Mouse (Mus musculus): Measurements from ENCODE around the gene Focad. TPM values are rescaled to one million over a fixed set of nuclear protein-coding genes. Genes with fewer than 3 reads are reported as not detected.
"Not testable (repeated sequence)": the region's sequence is repeated elsewhere in the genome, so short reads cannot be mapped to it uniquely, and the experiment has no call there.

Gene Focad
- total RNA-seq, 1 experiment from 2014 or later, result 12.9 TPM

DNA sequence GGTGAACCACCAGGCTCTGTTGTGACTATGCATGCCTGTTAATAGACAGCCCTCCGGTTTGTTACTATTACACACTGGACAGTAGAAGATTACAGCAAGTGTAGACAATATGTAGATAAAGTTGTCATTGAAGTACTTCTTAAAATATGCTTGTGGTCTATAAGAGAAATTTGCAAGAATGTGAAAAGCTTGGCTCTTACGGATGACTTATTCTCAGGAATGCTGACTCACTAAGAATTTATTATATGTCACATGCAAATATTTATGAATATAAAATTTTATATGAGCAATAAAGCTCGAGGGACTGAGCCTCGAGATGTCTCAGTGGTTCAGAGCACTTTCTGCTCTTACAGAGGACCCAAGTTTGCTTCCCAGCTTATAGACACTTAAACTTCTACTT lies 240.1 kb downstream of the Focad start:
- ATAC-seq (replicated peaks in 1 of 2; ENCODE audit: insufficient read depth in 1 of 2, low FRiP score in 2 of 2, low TSS enrichment in 1 of 2, low read depth in 1 of 2, poor library complexity in 2 of 2, severe bottlenecking in 2 of 2), result no peak

DNA sequence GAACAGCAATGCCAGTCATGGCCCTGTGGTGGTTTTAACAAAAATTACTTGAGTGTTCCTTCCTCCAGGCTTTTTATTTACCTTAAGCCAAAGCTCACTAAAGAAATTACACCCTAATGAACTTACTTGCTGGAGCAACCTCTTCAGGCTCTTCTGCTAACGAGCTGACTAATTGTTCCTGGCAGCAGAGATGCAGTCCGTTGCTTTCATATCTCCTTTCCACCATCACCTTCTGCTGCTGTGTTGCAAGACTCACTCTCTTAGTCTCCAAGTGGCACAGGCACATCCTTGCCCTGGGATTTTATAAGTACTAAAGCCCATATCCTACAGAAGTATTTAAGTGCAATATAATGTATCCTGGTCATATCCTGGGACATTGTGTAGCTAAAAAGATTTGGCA lies 242.3 kb downstream of the Focad start:
- peak; percentile 55 to 63; a peak in 2 of 4 replicates for ATAC-seq (replicated peaks in 1 of 2; ENCODE audit: insufficient read depth in 1 of 2, low FRiP score in 2 of 2, low TSS enrichment in 1 of 2, low read depth in 1 of 2, poor library complexity in 2 of 2, severe bottlenecking in 2 of 2)

DNA sequence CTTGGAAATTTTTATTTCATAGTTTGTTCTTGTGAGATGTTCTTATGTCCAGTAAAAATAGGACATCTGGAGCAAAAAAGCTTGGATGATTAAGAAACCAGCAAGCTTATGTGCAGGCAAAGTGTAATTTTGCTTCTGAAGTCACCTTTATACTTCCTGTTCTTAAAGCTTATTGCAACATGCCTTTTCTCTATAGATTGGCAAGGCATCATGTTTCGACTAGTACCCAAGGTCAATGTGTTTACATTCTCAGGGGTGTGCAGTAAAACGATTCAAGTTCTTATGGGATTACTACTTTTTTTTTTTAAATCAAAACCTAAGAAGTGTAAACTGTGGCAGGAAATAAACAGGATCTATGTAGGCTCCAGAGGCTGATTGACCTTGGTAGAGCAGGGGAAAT lies 242.9 kb downstream of the Focad start:
- ATAC-seq (replicated peaks in 1 of 2; ENCODE audit: insufficient read depth in 1 of 2, low FRiP score in 2 of 2, low TSS enrichment in 1 of 2, low read depth in 1 of 2, poor library complexity in 2 of 2, severe bottlenecking in 2 of 2), result no peak

DNA sequence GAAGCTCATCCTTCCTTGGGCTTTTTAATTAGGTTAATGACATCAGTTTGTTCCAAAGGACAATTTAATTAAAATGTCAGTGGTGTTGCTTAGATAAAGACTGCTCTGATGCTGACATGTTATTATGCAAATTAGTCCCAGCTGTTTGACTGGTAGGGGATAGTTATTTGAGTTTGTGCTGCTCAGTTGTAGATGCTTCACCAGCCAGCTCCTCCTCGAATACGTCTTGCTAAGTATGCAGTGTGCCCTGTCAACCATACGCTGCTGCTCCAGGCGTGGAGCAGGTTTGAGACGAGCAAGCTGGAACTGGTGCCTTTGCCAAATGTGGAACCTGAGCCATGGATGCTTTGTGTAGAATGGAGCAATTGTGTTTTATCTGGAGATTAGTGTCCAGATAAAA lies 243.7 kb downstream of the Focad start:
- ATAC-seq (replicated peaks in 1 of 2; ENCODE audit: insufficient read depth in 1 of 2, low FRiP score in 2 of 2, low TSS enrichment in 1 of 2, low read depth in 1 of 2, poor library complexity in 2 of 2, severe bottlenecking in 2 of 2), result no peak

DNA sequence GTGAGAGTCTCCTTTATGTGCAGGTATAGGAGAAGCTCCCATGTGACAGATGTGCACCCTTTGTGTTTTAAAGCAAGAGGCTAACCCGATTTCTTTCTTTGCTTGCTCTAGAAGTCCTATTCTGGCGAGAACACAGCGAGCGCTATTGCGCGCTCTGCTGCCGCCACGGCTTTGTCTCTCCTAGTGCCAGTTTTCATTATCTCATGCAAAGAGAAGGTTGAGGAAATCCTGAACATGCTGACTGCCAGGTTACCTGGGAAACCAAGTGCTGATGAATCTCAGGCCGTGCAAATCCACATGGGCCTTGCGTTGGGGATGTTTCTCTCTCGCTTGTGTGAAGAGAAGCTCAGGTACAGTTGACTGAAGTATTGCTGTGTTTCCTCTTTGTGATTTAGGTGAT lies 250.0 kb downstream of the Focad start:
- ATAC-seq (replicated peaks in 1 of 2; ENCODE audit: insufficient read depth in 1 of 2, low FRiP score in 2 of 2, low TSS enrichment in 1 of 2, low read depth in 1 of 2, poor library complexity in 2 of 2, severe bottlenecking in 2 of 2), result no peak

DNA sequence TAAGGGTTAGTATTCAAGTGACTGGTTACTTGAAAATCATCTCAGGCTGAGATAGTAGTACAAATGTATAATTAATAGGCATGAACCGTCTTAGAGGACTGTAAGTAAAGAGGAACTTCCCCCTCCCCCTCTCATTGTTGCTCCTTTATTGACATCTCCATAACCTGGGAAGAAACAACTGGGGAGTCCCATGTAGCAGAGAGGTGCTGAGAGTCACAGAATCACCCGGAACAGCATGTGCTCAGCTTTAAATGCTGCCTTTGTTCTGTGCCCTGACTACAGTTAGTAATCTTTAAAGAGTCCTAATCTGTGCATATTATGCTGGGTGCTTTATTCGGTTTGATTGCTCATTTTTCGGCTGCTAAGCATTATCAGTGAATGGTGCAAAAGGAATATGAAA lies 250.6 kb downstream of the Focad start:
- no peak for ATAC-seq (replicated peaks in 1 of 2; ENCODE audit: insufficient read depth in 1 of 2, low FRiP score in 2 of 2, low TSS enrichment in 1 of 2, low read depth in 1 of 2, poor library complexity in 2 of 2, severe bottlenecking in 2 of 2)

DNA sequence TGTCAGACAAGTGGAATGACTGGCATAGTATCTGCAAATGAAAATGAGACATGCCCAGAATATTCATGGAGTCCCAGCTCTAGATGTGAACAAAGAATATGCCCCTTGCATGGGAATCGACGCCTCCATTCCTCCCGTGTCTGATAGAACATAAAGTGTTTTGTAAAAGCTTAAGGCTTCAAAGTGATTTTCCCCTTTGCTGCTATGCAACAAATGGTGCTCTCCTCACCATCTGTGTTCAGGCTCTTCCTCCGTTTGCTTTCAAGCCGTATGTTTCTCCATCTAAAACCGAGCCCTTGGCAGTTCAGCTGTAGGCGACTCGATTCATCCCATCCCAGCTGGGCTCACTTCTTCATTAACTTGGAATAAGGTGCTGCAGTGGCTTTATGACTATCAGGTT lies 251.5 kb downstream of the Focad start:
- no peak for ATAC-seq (replicated peaks in 1 of 2; ENCODE audit: insufficient read depth in 1 of 2, low FRiP score in 2 of 2, low TSS enrichment in 1 of 2, low read depth in 1 of 2, poor library complexity in 2 of 2, severe bottlenecking in 2 of 2)

DNA sequence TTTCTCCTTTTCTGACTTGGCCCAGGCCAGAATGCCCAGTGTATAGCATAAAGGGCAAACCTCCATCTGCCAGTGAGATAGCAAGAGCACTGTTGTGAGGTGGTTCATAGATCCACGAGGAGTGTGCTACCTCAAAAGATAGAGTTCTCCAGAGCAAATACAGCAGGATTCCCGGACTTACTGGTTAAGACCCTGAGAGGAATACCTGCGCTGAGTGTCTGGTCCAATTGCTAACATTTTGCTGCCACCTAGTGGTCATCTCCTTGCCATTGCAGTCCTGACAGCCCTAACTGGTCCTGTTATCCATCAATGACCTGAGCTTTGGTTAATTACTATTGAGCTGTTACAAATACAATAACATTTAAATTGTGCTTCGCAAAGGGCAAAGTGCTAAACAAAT lies 256.5 kb downstream of the Focad start:
- ATAC-seq (replicated peaks in 1 of 2; ENCODE audit: insufficient read depth in 1 of 2, low FRiP score in 2 of 2, low TSS enrichment in 1 of 2, low read depth in 1 of 2, poor library complexity in 2 of 2, severe bottlenecking in 2 of 2), result peak; percentile 78 to 94; a peak in 3 of 4 replicates

DNA sequence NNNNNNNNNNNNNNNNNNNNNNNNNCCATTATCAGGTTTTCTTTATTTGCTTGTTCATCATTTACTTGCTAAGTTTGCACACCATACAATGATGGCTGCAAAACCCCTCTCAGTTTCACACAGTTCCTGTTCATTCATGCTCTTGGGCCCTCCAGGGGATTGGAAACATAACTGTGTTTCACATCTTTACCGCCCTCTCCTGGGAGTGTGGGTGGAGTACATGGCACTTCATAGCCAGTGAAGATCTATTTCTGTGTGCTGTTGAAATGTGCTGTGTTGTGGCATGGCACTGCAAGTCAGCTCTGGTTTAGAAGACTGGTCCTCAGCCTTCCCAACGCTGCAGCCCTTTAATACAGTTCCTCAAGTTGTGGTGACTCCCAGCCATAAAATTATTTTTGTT lies 262.2 kb downstream of the Focad start:
- ATAC-seq (replicated peaks in 1 of 2; ENCODE audit: insufficient read depth in 1 of 2, low FRiP score in 2 of 2, low TSS enrichment in 1 of 2, low read depth in 1 of 2, poor library complexity in 2 of 2, severe bottlenecking in 2 of 2), result peak; percentile 72 to 91

DNA sequence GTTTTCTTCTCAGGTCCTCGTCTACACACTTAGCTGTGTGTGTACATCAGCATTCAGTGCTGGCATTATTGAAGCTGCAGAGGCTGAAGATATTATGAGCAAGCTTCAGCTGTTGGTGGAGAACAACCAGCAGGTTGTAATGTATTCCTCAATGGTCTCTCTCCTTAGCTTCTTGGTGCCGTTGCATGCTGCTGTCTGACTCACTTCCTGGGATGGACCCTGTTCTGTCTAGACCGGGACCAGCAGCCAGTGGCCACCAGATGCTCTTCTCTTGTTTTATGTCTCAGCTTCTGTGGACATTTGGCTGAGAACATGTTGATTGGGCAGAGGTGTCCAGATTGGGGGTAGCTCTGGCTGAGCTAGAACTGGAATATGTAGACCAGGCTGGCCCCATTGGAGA lies 263.0 kb downstream of the Focad start:
- no peak for ATAC-seq (replicated peaks in 1 of 2; ENCODE audit: insufficient read depth in 1 of 2, low FRiP score in 2 of 2, low TSS enrichment in 1 of 2, low read depth in 1 of 2, poor library complexity in 2 of 2, severe bottlenecking in 2 of 2)

DNA sequence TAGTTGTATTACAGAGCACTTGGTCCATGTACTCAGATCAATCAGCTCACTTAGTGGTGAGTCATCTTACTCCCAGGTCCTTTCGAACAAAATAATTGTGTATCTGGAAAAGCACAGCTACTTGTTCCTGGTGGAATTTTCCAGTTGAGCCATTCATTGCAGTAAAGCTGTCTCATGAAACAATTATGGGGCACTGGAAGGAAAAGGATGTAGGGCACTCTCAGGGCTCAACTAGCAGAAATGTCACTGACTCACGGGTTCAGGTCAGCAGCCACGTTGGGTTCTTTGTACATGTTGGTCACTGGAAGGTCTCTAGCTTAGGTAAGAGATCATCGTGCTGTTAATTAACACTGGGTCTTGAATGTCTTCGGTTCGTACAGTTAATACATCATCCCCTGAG lies 275.5 kb downstream of the Focad start:
- no peak for ATAC-seq (replicated peaks in 1 of 2; ENCODE audit: insufficient read depth in 1 of 2, low FRiP score in 2 of 2, low TSS enrichment in 1 of 2, low read depth in 1 of 2, poor library complexity in 2 of 2, severe bottlenecking in 2 of 2)

DNA sequence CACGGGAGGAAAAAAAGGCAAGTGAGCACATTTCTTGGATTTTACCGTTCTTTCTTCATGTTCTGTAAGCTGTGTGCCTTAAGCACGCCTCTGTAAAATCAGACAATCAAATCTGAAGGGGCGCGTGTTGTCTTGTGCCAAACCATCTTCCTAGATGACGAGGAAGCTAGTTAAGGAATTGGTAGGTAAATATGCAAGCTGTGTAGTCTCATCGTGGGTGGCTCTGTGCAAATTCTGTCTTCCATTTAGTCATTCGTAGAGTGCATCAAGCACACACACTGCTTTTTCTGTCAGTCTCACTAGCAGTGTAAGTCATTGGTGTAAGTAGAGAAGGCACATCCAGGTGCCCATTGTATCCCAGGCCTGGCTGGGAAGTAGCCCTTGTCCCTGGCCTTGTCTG lies 276.4 kb downstream of the Focad start:
- ATAC-seq (replicated peaks in 1 of 2; ENCODE audit: insufficient read depth in 1 of 2, low FRiP score in 2 of 2, low TSS enrichment in 1 of 2, low read depth in 1 of 2, poor library complexity in 2 of 2, severe bottlenecking in 2 of 2), result no peak

DNA sequence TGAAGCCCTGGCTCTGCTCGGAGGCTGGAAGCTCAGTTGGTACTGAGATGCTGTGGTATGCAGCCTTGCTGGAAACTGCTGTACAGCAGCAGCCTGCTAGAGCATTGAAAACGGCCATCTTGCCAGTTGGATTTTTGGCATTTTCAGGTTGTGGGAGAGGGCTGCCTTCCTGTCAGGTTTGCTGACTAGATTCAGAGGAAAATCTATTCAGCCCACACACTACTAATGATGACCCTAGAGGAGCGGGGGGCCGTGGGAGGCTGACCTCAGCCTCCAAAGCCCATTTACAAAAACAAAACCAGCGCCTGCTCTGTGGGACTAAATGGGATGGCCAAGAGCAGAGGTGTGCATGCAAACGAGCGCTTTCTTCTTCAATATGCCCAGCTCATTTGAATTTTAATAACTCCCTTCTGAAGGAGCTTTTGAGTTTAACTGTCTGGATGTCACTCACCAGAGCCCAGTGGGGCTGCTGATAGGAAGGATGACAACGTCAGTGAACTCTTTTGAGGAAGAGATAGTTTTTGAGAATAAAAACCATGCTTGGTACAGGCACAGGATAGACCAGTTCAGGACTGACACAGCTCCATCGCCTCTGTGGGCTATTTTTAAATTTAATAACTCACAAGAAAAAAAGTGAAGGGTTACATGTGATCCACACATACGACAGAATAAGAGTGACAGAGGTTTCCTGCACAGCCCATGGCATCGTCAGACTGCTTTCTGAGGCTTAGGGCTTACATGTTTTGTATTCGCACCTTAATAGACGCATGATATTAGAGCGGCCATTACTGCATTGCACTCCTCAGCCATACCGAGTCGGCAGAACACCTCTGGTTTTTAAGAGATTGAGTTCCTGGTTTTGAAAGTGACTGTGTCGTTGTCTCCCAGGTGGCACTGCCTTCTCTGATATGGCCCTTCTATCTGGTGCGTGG lies 278.1 kb downstream of the Focad start:
- no peak for ATAC-seq (replicated peaks in 1 of 2; ENCODE audit: insufficient read depth in 1 of 2, low FRiP score in 2 of 2, low TSS enrichment in 1 of 2, low read depth in 1 of 2, poor library complexity in 2 of 2, severe bottlenecking in 2 of 2)

DNA sequence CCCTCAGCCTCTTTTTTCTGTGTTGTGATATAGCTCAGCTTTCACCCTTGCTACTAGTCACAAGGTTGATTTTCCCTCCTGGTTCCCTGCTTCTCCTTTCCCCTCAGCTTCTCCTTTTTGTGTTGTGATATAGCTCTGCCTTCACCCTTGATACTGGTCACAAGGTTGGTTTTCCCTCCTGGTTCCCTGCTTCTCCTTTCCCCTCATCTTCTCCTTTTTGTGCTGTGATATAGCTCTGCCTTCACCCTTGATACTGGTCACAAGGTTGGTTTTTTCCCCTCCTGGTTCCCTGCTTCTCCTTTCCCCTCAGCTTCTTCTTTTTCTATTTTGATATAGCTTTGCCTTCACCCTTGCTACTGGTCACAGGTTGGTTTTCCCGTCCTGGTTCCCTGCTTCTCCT lies 295.6 kb downstream of the Focad start:
- no peak for ATAC-seq (replicated peaks in 1 of 2; ENCODE audit: insufficient read depth in 1 of 2, low FRiP score in 2 of 2, low TSS enrichment in 1 of 2, low read depth in 1 of 2, poor library complexity in 2 of 2, severe bottlenecking in 2 of 2)

DNA sequence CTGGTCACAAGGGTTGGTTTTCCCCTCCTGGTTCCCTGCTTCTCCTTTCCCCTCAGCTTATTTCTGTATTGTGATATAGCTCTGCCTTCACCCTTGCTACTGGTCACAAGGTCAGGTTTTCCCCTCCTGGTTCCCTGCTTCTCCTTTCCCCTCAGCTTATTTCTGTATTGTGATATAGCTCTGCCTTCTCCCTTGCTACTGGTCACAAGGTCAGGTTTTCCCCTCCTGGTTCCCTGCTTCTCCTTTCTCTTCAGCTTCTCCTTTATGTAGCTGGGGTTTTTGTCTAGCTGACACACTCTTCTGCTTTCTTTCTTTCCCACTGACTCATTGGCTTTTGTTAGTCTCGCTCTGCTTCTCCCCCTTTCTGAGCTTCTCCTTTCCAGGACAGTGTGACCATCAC lies 296.2 kb downstream of the Focad start:
- not testable (repeated sequence) for ATAC-seq (replicated peaks in 1 of 2; ENCODE audit: insufficient read depth in 1 of 2, low FRiP score in 2 of 2, low TSS enrichment in 1 of 2, low read depth in 1 of 2, poor library complexity in 2 of 2, severe bottlenecking in 2 of 2)

DNA sequence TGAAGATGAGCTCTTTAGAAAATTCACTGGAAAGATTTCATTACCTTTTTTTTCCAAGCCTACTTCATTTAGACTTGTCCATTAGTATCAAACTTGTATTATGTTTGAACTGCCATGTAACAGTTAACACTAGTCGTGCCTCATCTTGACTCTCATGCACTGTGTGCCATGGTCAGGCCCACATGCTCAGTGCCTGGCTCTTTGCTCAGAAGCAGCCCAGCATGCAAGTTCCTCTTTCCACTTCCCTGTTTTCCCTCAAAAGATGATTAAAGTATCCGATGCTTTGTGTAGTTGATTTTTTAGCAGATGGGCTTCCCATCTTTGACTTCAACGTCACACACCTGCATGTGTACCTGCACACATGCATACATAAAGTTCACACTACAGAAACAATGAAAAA lies 301.3 kb downstream of the Focad start:
- peak; percentile 62 to 73; a peak in 3 of 4 replicates for ATAC-seq (replicated peaks in 1 of 2; ENCODE audit: insufficient read depth in 1 of 2, low FRiP score in 2 of 2, low TSS enrichment in 1 of 2, low read depth in 1 of 2, poor library complexity in 2 of 2, severe bottlenecking in 2 of 2)

DNA sequence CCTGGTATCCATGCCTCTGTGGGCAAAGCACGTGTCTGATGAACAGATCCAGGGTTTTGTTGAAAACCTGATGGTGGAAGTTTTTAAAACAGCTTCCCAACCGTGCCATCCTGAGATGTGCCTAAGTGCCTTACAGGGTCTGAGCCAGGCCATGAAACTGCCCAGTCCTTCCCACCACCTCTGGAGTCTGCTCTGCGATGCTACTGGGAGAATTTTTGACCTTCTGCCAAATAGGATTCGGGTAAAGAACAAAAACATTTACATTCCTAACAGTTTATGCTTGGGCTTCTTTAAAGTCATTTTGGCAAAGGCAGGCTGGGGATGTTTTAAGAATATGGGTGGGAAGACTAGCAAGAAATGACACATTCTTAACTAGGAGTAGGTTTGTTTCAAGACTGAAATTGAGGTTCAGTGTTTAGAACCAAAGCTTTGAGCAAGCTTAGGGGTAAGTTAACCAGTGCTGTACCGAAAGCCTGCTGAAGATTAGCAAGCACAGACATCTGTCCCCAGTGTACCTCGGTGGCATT lies 302.6 kb downstream of the Focad start:
- no peak for ATAC-seq (replicated peaks in 1 of 2; ENCODE audit: insufficient read depth in 1 of 2, low FRiP score in 2 of 2, low TSS enrichment in 1 of 2, low read depth in 1 of 2, poor library complexity in 2 of 2, severe bottlenecking in 2 of 2)

DNA sequence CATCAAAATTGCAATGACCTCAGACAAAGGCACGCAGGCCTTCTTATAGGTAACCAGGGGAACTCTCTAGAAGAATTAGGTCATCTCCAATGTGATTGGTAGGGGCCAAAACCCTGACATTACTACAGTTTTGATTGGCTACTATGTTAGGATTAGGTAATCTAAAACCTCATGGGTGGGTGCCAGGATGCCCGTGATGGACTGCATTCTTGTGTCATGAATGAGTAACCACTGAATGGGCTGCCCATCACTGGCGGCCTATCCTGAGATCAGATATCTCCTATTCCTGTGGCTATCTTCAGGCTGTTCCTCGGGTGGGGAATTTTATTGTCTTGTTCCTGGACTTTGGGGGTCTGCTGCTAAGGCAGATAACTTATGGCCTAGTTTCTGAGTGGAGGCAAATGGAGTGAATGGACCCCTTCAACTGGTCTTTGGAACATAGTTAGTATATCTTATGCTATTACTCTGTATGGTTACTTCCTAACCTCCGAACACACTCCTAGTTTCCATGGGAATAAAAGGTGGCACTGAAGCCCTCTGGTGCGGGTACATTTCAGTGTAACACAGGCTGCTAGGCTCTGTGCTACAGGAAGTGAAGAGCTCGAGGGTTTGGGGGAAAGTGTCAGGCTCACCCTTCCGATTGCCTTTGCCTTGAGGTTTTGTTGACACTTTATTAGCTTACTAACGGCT lies 306.0 kb downstream of the Focad start:
- no peak for ATAC-seq (replicated peaks in 1 of 2; ENCODE audit: insufficient read depth in 1 of 2, low FRiP score in 2 of 2, low TSS enrichment in 1 of 2, low read depth in 1 of 2, poor library complexity in 2 of 2, severe bottlenecking in 2 of 2)

Measured in hematopoietic stem cell, adult 5-6 weeks (primary cell).